Mouse (Mus musculus) kidney, adult 2 months (tissue): ENCODE measurements around the gene Fads3. TPM values are rescaled to one million over a fixed set of nuclear protein-coding genes. Genes with fewer than 3 reads are reported as not detected.

Source experiments
- DNase-seq: peaks from one replicate; pipeline ENCODE4 v3.0.0; 2021
- H3K27ac ChIP-seq: fragments of 200-500 bp; 2 replicates; pipeline ENCODE4 v1.5.1; 2012; ENCODE audit warnings: low read depth, low read length, control low read depth, inconsistent platforms; ENCODE audit not compliant: insufficient read depth
- H3K27me3 ChIP-seq: fragments of 200-500 bp; replicated peaks from 2 replicates; pipeline ENCODE4 v1.6.1; 2012; ENCODE audit warnings: mild to moderate bottlenecking, moderate library complexity, low read length, inconsistent platforms; ENCODE audit not compliant: control insufficient read depth, insufficient read depth
- H3K36me3 ChIP-seq: fragments of 200-500 bp; 2 replicates; pipeline ENCODE4 v1.6.1; 2012; ENCODE audit warnings: mild to moderate bottlenecking, moderate library complexity, low read length, inconsistent platforms; ENCODE audit not compliant: control insufficient read depth, insufficient read depth
- H3K4me1 ChIP-seq: fragments of 200-500 bp; 2 replicates; pipeline ENCODE4 v1.6.1; 2011; ENCODE audit warnings: low read length; ENCODE audit not compliant: control insufficient read depth, insufficient read depth
- H3K4me3 ChIP-seq: fragments of 200-500 bp; 2 replicates; pipeline ENCODE4 v1.5.1; 2011; ENCODE audit warnings: mild to moderate bottlenecking, low read depth, low read length, control low read depth; ENCODE audit not compliant: insufficient read depth
- CTCF ChIP-seq: fragments of 200-500 bp; conservative IDR thresholded peaks from 2 replicates; pipeline ENCODE4 v1.5.1; 2011; ENCODE audit warnings: low read depth, mild to moderate bottlenecking, control low read depth, low read length, moderate library complexity, mixed read lengths; ENCODE audit not compliant: insufficient read depth, insufficient read length
- POLR2A ChIP-seq: fragments of 200-500 bp; IDR thresholded peaks from one replicate; pipeline ENCODE4 v1.6.1; 2011; ENCODE audit warnings: low read depth, low read length, control low read depth
- WGBS: fragments of 180-500 bp; shearing (Covaris S2); methylation state at CpG from one replicate; pipeline ENCODE4 v1.1.7; 2018; 5-methylcytosine and 5-hydroxymethylcytosine counted together
- polyA plus RNA-seq: library from polyadenylated mRNA; depleted of rRNA; stranded (reverse); fragments of >200 nt; gene quantifications from 2 replicates; pipeline ENCODE4 v1.2.3, GENCODE M21; 2012

The Fads3 gene
- polyA plus RNA-seq, 1 experiment = 382 TPM

- Histone ChIP-seq H3K27ac (peak overlapping the region; percentile 97), H3K36me3 (no peaks in the 10 kb centered on the region; the same call in 1 of the 2 replicates), H3K4me1 (peaks cover 16% of the 10 kb centered on the region), H3K4me3 (no peak overlapping the region), H3K27me3 (no peaks in the 10 kb centered on the region)
- TF ChIP-seq POLR2A (no peak), CTCF (no peak)
- 75% methylated on average over 8 of the region's 8 CpGs for WGBS
- peak; percentile 90 for DNase-seq
Observed at GRCm38 (mm10) chr19:10070186-10070980, 29.0 kb downstream of the Fads3 start.

GRCm38 (mm10) chr19:10071166-10071565, 29.8 kb downstream of the Fads3 start:
- H3K27me3 ChIP-seq = no peaks in the 10 kb centered on the region
- H3K4me3 ChIP-seq = no peak overlapping the region
- DNase-seq = peak; percentile 94
- WGBS = 35% methylated on average over 5 of the region's 5 CpGs
- TF ChIP-seq POLR2A (no peak), CTCF (0 out of 2 replicates have a peak, but pooled peaks have one; percentile 24)
- H3K27ac ChIP-seq = peak overlapping the region; percentile 97
- H3K4me1 ChIP-seq = peaks cover 16% of the 10 kb centered on the region
- no peaks in the 10 kb centered on the region; the same call in 1 of the 2 replicates for H3K36me3 ChIP-seq

DNA sequence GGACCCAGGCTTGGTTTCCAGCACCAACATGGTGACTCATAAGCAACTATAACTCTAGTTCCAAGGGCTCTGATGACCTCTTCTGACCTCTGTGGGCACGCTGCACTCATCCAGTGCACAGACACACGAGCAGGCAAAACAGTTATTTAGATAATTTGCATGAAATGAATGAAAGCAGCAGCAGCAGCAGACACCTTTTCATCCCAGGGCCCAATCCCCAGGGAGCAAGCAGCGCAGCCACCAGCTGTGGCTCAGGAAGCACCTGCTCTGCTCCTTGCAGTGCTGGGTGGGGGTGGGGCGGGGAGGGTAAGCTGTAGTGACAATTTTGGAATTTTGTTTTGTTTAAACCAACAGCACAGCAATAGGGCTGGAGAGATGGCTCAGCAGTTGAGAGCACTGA, 30.5 kb downstream of the Fads3 start:
- Histone ChIP-seq H3K4me3 (no peak overlapping the region), H3K36me3 (no peaks in the 10 kb centered on the region; the same call in 1 of the 2 replicates), H3K4me1 (peaks cover 16% of the 10 kb centered on the region), H3K27ac (peak overlapping the region; percentile 87), H3K27me3 (no peaks in the 10 kb centered on the region)
- no peak for DNase-seq
- TF ChIP-seq CTCF (no peak), POLR2A (no peak)
- 64% methylated on average over 4 of the region's 4 CpGs for WGBS

- Histone ChIP-seq H3K4me3 (no peak overlapping the region), H3K36me3 (no peaks in the 10 kb centered on the region; the same call in 1 of the 2 replicates), H3K27ac (no peak overlapping the region), H3K27me3 (no peaks in the 10 kb centered on the region), H3K4me1 (peaks cover 16% of the 10 kb centered on the region)
- WGBS = 72% methylated on average over 5 of the region's 5 CpGs
- no peak for TF ChIP-seq POLR2A
- peak; percentile 56 for DNase-seq
Observed at GRCm38 (mm10) chr19:10073145-10073544, 31.8 kb downstream of the Fads3 start.

DNA sequence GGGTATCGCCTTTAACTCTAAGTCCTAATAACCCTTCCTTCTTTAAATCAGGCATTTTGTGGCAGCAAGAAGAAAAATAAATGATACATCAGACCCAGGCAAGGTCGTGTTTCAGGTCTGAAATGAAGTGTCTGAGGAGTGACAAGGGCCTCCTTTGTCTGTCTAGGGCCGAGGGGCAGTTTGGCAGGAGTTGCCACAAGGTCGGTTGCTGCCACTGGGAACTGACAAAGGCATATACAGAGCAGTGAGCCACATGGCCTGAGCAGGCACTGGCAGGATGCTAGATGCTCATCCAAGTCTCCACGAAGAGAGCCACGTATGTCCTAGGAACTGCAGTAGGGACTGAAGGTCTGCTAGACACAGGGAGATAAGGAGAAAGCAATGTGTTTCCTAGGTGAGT, 37.0 kb downstream of the Fads3 start:
- Histone ChIP-seq H3K4me3 (no peak overlapping the region), H3K4me1 (no peaks in the 10 kb centered on the region), H3K36me3 (no peaks in the 10 kb centered on the region), H3K27me3 (no peaks in the 10 kb centered on the region), H3K27ac (no peak overlapping the region)
- TF ChIP-seq POLR2A (no peak), CTCF (no peak)
- DNase-seq = no peak
- WGBS = 77% methylated on average over 6 of the region's 6 CpGs

DNA sequence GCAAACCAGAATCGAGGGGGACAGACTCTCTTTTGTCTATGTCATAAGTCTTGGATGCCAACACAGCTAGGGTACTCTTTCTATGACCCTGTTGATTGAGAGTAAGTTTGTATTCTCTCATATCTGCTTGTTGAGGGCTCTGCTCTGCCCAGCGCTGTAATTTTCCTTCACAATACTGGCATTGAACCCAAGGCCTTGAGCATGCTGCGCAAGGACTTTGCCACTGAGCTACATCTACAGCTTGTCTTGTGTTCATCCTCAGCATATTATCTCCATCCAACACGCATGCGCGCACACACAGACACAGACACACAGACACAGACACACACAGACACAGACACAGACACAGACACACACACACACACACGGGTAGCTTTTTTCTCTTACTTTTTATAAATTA, 39.0 kb downstream of the Fads3 start:
- WGBS = 97% methylated on average over 7 of the region's 7 CpGs
- Histone ChIP-seq H3K4me3 (no peak overlapping the region), H3K36me3 (no peaks in the 10 kb centered on the region), H3K27me3 (no peaks in the 10 kb centered on the region), H3K27ac (no peak overlapping the region), H3K4me1 (no peaks in the 10 kb centered on the region)
- no peak for TF ChIP-seq CTCF
- no peak for DNase-seq

DNA sequence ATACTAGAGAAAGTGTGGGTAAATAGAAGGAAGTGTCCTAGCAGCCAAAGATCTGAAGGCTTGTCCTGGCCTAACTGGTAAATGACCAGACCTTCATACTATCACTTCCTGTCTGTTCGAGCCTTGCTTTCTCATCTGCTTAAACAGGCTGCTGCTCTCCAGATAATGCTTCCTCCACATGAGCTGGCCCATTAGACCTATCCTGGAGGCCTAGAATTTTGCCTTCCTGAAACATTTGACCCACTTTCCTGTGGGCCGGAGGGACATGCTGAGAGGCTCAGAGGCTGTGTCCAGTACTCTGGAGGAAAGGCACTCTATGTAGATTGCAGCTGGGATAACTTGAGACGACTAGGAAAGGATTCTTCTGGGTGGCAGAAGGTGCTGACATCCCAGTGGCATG, 40.7 kb downstream of the Fads3 start:
- Histone ChIP-seq H3K4me3 (no peak overlapping the region), H3K27me3 (no peaks in the 10 kb centered on the region), H3K4me1 (no peaks in the 10 kb centered on the region), H3K36me3 (no peaks in the 10 kb centered on the region), H3K27ac (no peak overlapping the region)
- WGBS = 68% methylated on average over 3 of the region's 3 CpGs
- DNase-seq = no peak
- TF ChIP-seq POLR2A (no peak), CTCF (no peak)
